Mouse (Mus musculus) MEL (cell line): ENCODE results near the gene Plxdc1.
"Not testable (repeated sequence)": the region's sequence is repeated elsewhere in the genome, so short reads cannot be mapped to it uniquely, and the experiment has no call there.

ENCODE experiments used
- BHLHE40 ChIP-seq: IDR thresholded peaks from 2 replicates; pipeline ENCODE4 v1.6.1; 2012; ENCODE audit warnings: low read depth, mild to moderate bottlenecking, inconsistent platforms, low read length, improper control_type of control experiment, borderline replicate concordance
- CHD1 ChIP-seq: IDR thresholded peaks from 2 replicates; pipeline ENCODE4 v1.6.1; 2012; ENCODE audit warnings: low read depth, mild to moderate bottlenecking, inconsistent platforms, low read length, improper control_type of control experiment
- CTCF ChIP-seq, 3 experiments: IDR thresholded peaks in 2 of 3; conservative IDR thresholded peaks in 1 of 3; 2 replicates each; pipeline ENCODE4 v1.5.1; 2011 to 2012; ENCODE audit warnings: low read length in 3 of 3, low read depth in 2 of 3, mild to moderate bottlenecking in 2 of 3, improper control_type of control experiment in 1 of 3, inconsistent platforms in 1 of 3, mixed read lengths in 1 of 3, moderate library complexity in 1 of 3; ENCODE audit not compliant: control insufficient read depth in 1 of 3, insufficient read depth in 1 of 3, poor library complexity in 1 of 3, severe bottlenecking in 1 of 3
- ELF1 ChIP-seq: IDR thresholded peaks from 2 replicates; pipeline ENCODE4 v1.6.1; 2014; ENCODE audit warnings: low read depth, mild to moderate bottlenecking, inconsistent platforms, low read length, improper control_type of control experiment, moderate library complexity
- EP300 ChIP-seq, 2 experiments: IDR thresholded peaks; 2 replicates each; pipeline ENCODE4 v1.6.1; 2011; ENCODE audit warnings: improper control_type of control experiment in 2 of 2, low read length in 2 of 2, low read depth in 1 of 2, mild to moderate bottlenecking in 1 of 2
- GATA1 ChIP-seq: IDR thresholded peaks from 2 replicates; pipeline ENCODE4 v1.6.1; 2011; ENCODE audit warnings: low read depth, low read length, improper control_type of control experiment
- HCFC1 ChIP-seq: IDR thresholded peaks from 2 replicates; pipeline ENCODE4 v1.6.1; 2012; ENCODE audit warnings: low read depth, mild to moderate bottlenecking, inconsistent platforms, low read length, improper control_type of control experiment, moderate library complexity
- MAX ChIP-seq: IDR thresholded peaks from 2 replicates; pipeline ENCODE4 v1.6.1; 2011; ENCODE audit warnings: low read length, improper control_type of control experiment
- TCF12 ChIP-seq: IDR thresholded peaks from 2 replicates; pipeline ENCODE4 v1.6.1; 2014; ENCODE audit warnings: low read depth, mild to moderate bottlenecking, inconsistent platforms, low read length, improper control_type of control experiment, moderate library complexity
- ZKSCAN1 ChIP-seq: IDR thresholded peaks from 2 replicates; pipeline ENCODE4 v1.6.1; 2012; ENCODE audit warnings: low read depth, mild to moderate bottlenecking, inconsistent platforms, low read length, improper control_type of control experiment, moderate library complexity

GRCm38 (mm10) chr11:97945738-97946289 is 40.4 kb downstream of the Plxdc1 start:
- TF ChIP-seq ZKSCAN1; CHD1; TCF12; EP300 (IDR thresholded peaks at IDR 0.05; ENCODE audit: low read depth in 1 of 2, low read length in 2 of 2); HCFC1; MAX; BHLHE40; CTCF (IDR thresholded peaks at IDR 0.05 in 2 of 3, conservative IDR thresholded peaks at IDR 0.05 in 1 of 3; ENCODE audit: control insufficient read depth in 1 of 3, insufficient read depth in 1 of 3, low read depth in 2 of 3, low read length in 3 of 3, poor library complexity in 1 of 3, severe bottlenecking in 1 of 3); GATA1; ELF1: not testable (repeated sequence)
